Mouse (Mus musculus) hindbrain, postnatal 0 days (tissue): ENCODE data around the gene Sf1. TPM values are rescaled to one million over a fixed set of nuclear protein-coding genes. Genes with fewer than 3 reads are reported as not detected.

Experiments
- ATAC-seq: fragments of 200-750 bp; cut with Nextera tagmentation; 2 replicates; pipeline ENCODE4 v1.8.0; 2017; ENCODE audit warnings: mild to moderate bottlenecking, moderate TSS enrichment, moderate library complexity
- DNase-seq: peaks from one replicate; pipeline ENCODE4 v3.0.0-alpha.2; 2015; ENCODE audit warnings: low spot score
- H3K27ac ChIP-seq: fragments of 300-500 bp; sonication (generic); 2 replicates; pipeline ENCODE4 v1.5.1; 2014; ENCODE audit warnings: mild to moderate bottlenecking
- H3K27me3 ChIP-seq: fragments of 300-500 bp; sonication (generic); 2 replicates; pipeline ENCODE4 v1.6.1; 2014; ENCODE audit warnings: low read length, mixed read lengths; ENCODE audit not compliant: insufficient read depth
- H3K36me3 ChIP-seq: fragments of 300-500 bp; sonication (generic); 2 replicates; pipeline ENCODE4 v1.6.1; 2014; ENCODE audit warnings: low read length, mixed read lengths; ENCODE audit not compliant: insufficient read depth
- H3K4me1 ChIP-seq: fragments of 300-500 bp; sonication (generic); 2 replicates; pipeline ENCODE4 v1.6.1; 2014; ENCODE audit warnings: antibody characterized with exemption, low read length, mixed read lengths; ENCODE audit not compliant: insufficient read depth
- H3K4me2 ChIP-seq: fragments of 300-500 bp; sonication (generic); 2 replicates; pipeline ENCODE4 v1.6.1; 2014; ENCODE audit warnings: low read depth, mild to moderate bottlenecking, low read length, moderate library complexity, mixed read lengths
- H3K4me3 ChIP-seq: fragments of 300-500 bp; sonication (generic); 2 replicates; pipeline ENCODE4 v1.5.1; 2014; ENCODE audit warnings: low read length
- H3K9ac ChIP-seq: fragments of 300-500 bp; sonication (generic); replicated peaks from 2 replicates; pipeline ENCODE4 v1.6.1; 2014; ENCODE audit warnings: mild to moderate bottlenecking, low read length, moderate library complexity, mixed read lengths
- H3K9me3 ChIP-seq: fragments of 300-500 bp; sonication (generic); 2 replicates; pipeline ENCODE4 v1.6.1; 2016; ENCODE audit warnings: low read length, mixed read lengths
- CTCF ChIP-seq: IDR thresholded peaks from 2 replicates; pipeline ENCODE4 v1.5.1; 2016; ENCODE audit warnings: antibody characterized with exemption, control low read depth, low read depth
- WGBS: fragments of 180-500 bp; shearing (Covaris S2); extraction: QIAGEN DNeasy Blood & Tissue Kit; methylation state at CpG from one replicate; pipeline ENCODE4 v1.1.7; 2014; 5-methylcytosine and 5-hydroxymethylcytosine counted together
- polyA plus RNA-seq: library from polyadenylated mRNA; unstranded; fragments of >200 nt; fragmentation: Nextera tagmentation; extraction: Ambion mirVana; gene quantifications from 2 replicates; pipeline ENCODE4 v1.2.1, GENCODE M21; 2015
- total RNA-seq: library from RNA; depleted of rRNA; stranded (reverse); fragments of >200 nt; gene quantifications from 2 replicates; pipeline ENCODE4 v1.2.3, GENCODE M21; 2014; rRNA removed

The Sf1 gene
- 89.0 and 89.4 TPM in 2 replicates for total RNA-seq
- polyA plus RNA-seq = 80.2 and 84.9 TPM in 2 replicates

GRCm38 (mm10) chr19:6363411-6364240, at the start of gene Sf1:
Sf1 (plus strand) TSS chr19:6363690.
- H3K4me3 ChIP-seq = peak within 1 kb of the TSS; percentile 100
- no peak for TF ChIP-seq CTCF
- ATAC-seq = peak; percentile 99
- peak within 1 kb of the TSS; percentile 94 for H3K4me2 ChIP-seq
- H3K27me3 ChIP-seq = no peaks in the 10 kb centered on the region
- peaks cover 31% of the 10 kb centered on the region for H3K36me3 ChIP-seq
- peak within 1 kb of the TSS; percentile 99 for H3K9ac ChIP-seq
- H3K9me3 ChIP-seq = no peaks in the 10 kb centered on the region
- WGBS = under 1% methylated on average over 74 of the region's 85 CpGs
- DNase-seq = peak; percentile 100
- peak within 1 kb of the TSS; percentile 100 for H3K27ac ChIP-seq
- peaks cover 11% of the 10 kb centered on the region for H3K4me1 ChIP-seq

- H3K27ac ChIP-seq = no peak overlapping the region
- no peaks in the 10 kb centered on the region for H3K4me1 ChIP-seq
- H3K36me3 ChIP-seq = peaks cover 13% of the 10 kb centered on the region
- no peak overlapping the region for H3K9ac ChIP-seq
- no peak for ATAC-seq
- no peak overlapping the region for H3K4me3 ChIP-seq
- DNase-seq = no peak
- 86% methylated on average over 8 of the region's 8 CpGs for whole genome bisulfite sequencing
- no peaks in the 10 kb centered on the region for H3K9me3 ChIP-seq
- no peak overlapping the region for H3K4me2 ChIP-seq
- no peaks in the 10 kb centered on the region for H3K27me3 ChIP-seq
- TF ChIP-seq CTCF = no peak
Observed at GRCm38 (mm10) chr19:6313796-6314195, 49.7 kb upstream of the Sf1 start.

- Histone ChIP-seq H3K4me2 (no peak overlapping the region), H3K27me3 (no peaks in the 10 kb centered on the region), H3K4me3 (no peak overlapping the region), H3K9me3 (no peaks in the 10 kb centered on the region), H3K27ac (no peak overlapping the region), H3K36me3 (peaks cover 13% of the 10 kb centered on the region), H3K9ac (no peak overlapping the region), H3K4me1 (no peaks in the 10 kb centered on the region)
- no peak for DNase-seq
- 70% methylated on average over 8 of the region's 8 CpGs for WGBS
- no peak for TF ChIP-seq CTCF
- no peak for ATAC-seq
Observed at GRCm38 (mm10) chr19:6314513-6314912, 49.0 kb upstream of the Sf1 start.

GRCm38 (mm10) chr19:6315573-6315972, 47.9 kb upstream of the Sf1 start:
- H3K4me2 ChIP-seq = no peak overlapping the region
- H3K4me1 ChIP-seq = no peaks in the 10 kb centered on the region
- H3K27me3 ChIP-seq = no peaks in the 10 kb centered on the region
- no peaks in the 10 kb centered on the region for H3K9me3 ChIP-seq
- H3K36me3 ChIP-seq = peaks cover 13% of the 10 kb centered on the region
- TF ChIP-seq CTCF = no peak
- H3K4me3 ChIP-seq = no peak overlapping the region
- no peak overlapping the region for H3K27ac ChIP-seq
- DNase-seq = no peak
- no peak for ATAC-seq
- no peak overlapping the region for H3K9ac ChIP-seq
- 68% methylated on average over 14 of the region's 14 CpGs for WGBS

- no peak for TF ChIP-seq CTCF
- DNase-seq (no peak), ATAC-seq (no peak)
- peaks cover 13% of the 10 kb centered on the region for H3K36me3 ChIP-seq
- H3K9me3 ChIP-seq = no peaks in the 10 kb centered on the region
- no peaks in the 10 kb centered on the region for H3K4me1 ChIP-seq
- no peak overlapping the region for H3K9ac ChIP-seq
- H3K27me3 ChIP-seq = no peaks in the 10 kb centered on the region
- H3K4me3 ChIP-seq = no peak overlapping the region
- 86% methylated on average over 12 of the region's 12 CpGs for WGBS
- H3K27ac ChIP-seq = no peak overlapping the region
- H3K4me2 ChIP-seq = no peak overlapping the region
Observed at GRCm38 (mm10) chr19:6318145-6318544, 45.3 kb upstream of the Sf1 start.

GRCm38 (mm10) chr19:6321358-6321757, 42.1 kb upstream of the Sf1 start:
- no peaks in the 10 kb centered on the region for H3K4me1 ChIP-seq
- no peak for TF ChIP-seq CTCF
- WGBS = 88% methylated on average over 8 of the region's 8 CpGs
- no peaks in the 10 kb centered on the region for H3K27me3 ChIP-seq
- no peak overlapping the region for H3K4me2 ChIP-seq
- H3K27ac ChIP-seq = no peak overlapping the region
- no peak overlapping the region for H3K4me3 ChIP-seq
- no peaks in the 10 kb centered on the region for H3K9me3 ChIP-seq
- H3K36me3 ChIP-seq = 0 out of 2 replicates have a peak, but pooled peaks cover 5% of the 10 kb centered on the region
- DNase-seq (no peak), ATAC-seq (no peak)
- H3K9ac ChIP-seq = no peak overlapping the region
